Mouse (Mus musculus): ENCODE results near the gene Tmem248. TPM values are rescaled to one million over a fixed set of nuclear protein-coding genes. Genes with fewer than 3 reads are reported as not detected.

Tmem248 gene
- 50.6 and 50.8 TPM in 2 replicates for polyA plus RNA-seq (2012)

DNA sequence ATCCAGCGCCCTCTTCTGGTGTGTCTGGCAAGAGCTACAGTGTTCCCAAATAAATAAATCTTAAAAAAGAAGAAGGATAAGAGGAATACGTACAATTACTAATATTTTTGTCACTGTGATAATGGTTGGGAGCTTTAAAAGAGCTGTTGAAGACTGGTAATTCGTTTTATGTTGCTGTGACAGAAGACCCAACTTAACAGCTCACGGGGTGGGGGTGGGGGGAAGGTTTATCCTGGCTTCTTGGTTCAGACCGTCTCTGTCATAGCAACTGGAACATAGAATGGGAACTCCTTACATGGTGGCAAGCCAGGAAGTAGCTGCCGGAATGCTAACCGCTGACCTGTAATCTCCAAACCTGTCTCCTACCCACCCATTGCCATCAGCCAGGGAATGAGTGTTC, at the start of gene Tmem248:
TSS of gene Tmem248 (plus strand) at position 301 of the 400 bp plus-strand sequence.

DNA sequence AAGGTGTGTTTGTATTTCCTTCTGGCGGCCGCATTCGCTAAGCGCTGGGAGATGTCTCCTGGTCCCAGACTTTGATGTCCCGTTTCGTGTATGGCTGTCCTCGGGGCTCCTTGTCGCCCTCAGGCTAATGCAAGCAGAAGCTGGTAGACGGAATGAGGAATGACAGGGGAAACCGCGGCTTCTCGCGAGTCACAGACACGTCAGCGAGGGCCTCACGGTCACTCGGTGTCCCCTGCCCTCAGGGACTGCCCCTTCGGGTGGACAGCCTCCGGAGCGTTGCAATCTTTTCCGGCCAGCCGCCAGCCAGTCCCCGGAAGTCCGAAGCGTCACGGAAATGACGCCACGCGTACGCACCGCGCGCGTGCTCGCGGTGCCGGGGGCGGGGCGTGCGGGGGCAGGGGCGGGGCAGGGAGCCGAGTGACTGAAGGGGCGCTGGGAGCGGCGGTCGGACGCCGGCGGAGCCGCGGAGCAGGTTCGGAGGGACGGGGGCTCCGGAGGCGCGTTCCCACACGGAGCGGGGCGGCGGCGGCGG, 45.4 kb upstream of the Tmem248 start, which contains the start of gene Rabgef1:
TSS of gene Rabgef1 (plus strand) at position 376 of the 532 bp plus-strand sequence.

DNA sequence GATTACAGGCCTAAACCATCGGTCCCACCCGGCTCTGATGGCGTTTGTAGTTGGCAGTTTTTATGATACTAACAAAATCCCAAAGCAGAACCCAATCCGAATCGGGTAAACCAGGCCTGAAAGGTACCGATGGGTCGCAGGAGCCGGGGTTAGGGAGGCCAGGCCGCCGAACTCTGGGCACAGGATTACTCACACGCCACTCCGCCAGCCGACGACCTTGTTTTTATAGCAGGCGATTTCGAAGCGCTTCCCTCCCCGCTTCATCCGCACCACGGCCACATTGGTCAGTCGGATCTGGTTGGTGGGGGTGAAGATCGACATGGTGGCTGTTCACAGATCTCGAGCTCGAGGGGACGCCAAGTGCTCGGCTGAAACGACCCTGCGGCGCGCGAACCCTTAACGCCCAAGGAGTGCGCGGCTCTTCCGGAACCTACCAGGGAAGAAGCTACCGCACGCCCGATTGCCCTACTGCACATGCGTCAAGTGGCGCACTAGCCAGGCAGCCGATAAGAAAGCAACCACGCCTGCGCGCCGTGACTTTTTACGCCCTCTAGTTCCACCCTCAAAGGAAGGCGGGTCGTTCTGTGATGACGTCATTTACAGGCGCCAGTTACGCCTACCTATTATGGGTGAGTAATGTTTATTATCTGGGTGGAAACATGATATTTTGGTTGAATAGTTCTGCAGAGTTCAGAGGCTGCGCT, 38.3 kb downstream of the Tmem248 start, which contains the start of the genes Sbds and Tyw1:
TSS of gene Sbds (minus strand) at position 514 of the 704 bp plus-strand sequence.
TSS of gene Tyw1 (plus strand) at position 603 of the 704 bp plus-strand sequence.

Other genes with a start within 250 kb of the Tmem248 start
- gene Gusb, start 214.0 kb upstream of the Tmem248 start, polyA plus RNA-seq (2012) = 49.1 and 57.2 TPM in 2 replicates
- 29.9 and 31.8 TPM in 2 replicates for gene Asl, start 187.8 kb upstream of the Tmem248 start, polyA plus RNA-seq (2012)
- gene Crcp, start 187.8 kb upstream of the Tmem248 start, polyA plus RNA-seq (2012) = 9.2 and 12.2 TPM in 2 replicates
- 16.3 and 18.6 TPM in 2 replicates for gene Tpst1, start 143.8 kb upstream of the Tmem248 start, polyA plus RNA-seq (2012)
- gene Kctd7, start 72.2 kb upstream of the Tmem248 start, polyA plus RNA-seq (2012) = 6.0 and 12.9 TPM in 2 replicates
- gene Rabgef1, start 45.3 kb upstream of the Tmem248 start, polyA plus RNA-seq (2012) = 35.3 and 69.0 TPM in 2 replicates
- 28.9 and 29.7 TPM in 2 replicates for gene Sbds, start 38.4 kb downstream of the Tmem248 start, polyA plus RNA-seq (2012)
- 7.7 and 9.6 TPM in 2 replicates for gene Tyw1, start 38.5 kb downstream of the Tmem248 start, polyA plus RNA-seq (2012)
- not detected in 2 replicates for gene Caln1, start 152.4 kb downstream of the Tmem248 start, polyA plus RNA-seq (2012)
- gene A330070K13Rik, start 167.6 kb downstream of the Tmem248 start, polyA plus RNA-seq (2012) = not detected in 2 replicates